Mouse (Mus musculus) heart, embryonic 10.5 days (tissue): Measurements from ENCODE around the gene Osbpl10. TPM values are rescaled to one million over a fixed set of nuclear protein-coding genes. Genes with fewer than 3 reads are reported as not detected.

Experiments
- DNase-seq: peaks from one replicate; pipeline ENCODE4 v3.0.0-alpha.2; 2017; ENCODE audit warnings: low spot score
- H3K27ac ChIP-seq: fragments of 300-500 bp; sonication (generic); 2 replicates; pipeline ENCODE4 v1.5.1; 2016; ENCODE audit warnings: mild to moderate bottlenecking
- H3K27me3 ChIP-seq: fragments of 300-500 bp; sonication (generic); 2 replicates; pipeline ENCODE4 v1.6.1; 2016; ENCODE audit warnings: mild to moderate bottlenecking; ENCODE audit not compliant: poor library complexity, insufficient read depth, severe bottlenecking
- H3K36me3 ChIP-seq: fragments of 300-500 bp; sonication (generic); 2 replicates; pipeline ENCODE4 v1.6.1; 2016; ENCODE audit warnings: mild to moderate bottlenecking, moderate library complexity
- H3K4me1 ChIP-seq: fragments of 300-500 bp; sonication (generic); 2 replicates; pipeline ENCODE4 v1.6.1; 2016; ENCODE audit warnings: mild to moderate bottlenecking
- H3K4me3 ChIP-seq: fragments of 300-500 bp; sonication (generic); 2 replicates; pipeline ENCODE4 v1.5.1; 2016; ENCODE audit warnings: mild to moderate bottlenecking, moderate library complexity
- H3K9me3 ChIP-seq: fragments of 300-500 bp; sonication (generic); 2 replicates; pipeline ENCODE4 v1.6.1; 2016; ENCODE audit warnings: mild to moderate bottlenecking, moderate library complexity
- WGBS: fragments of 180-500 bp; shearing (Covaris S2); methylation state at CpG from one replicate; pipeline ENCODE4 v1.1.7; 2016; 5-methylcytosine and 5-hydroxymethylcytosine counted together
- polyA plus RNA-seq: library from polyadenylated mRNA; unstranded; fragments of >200 nt; fragmentation: Nextera tagmentation; extraction: Ambion mirVana; gene quantifications from 2 replicates; pipeline ENCODE4 v1.2.1, GENCODE M21; 2016

Gene Osbpl10
- polyA plus RNA-seq, 1 experiment from 2014 or later, result 1.7 TPM

GRCm38 (mm10) chr9:115209737-115210136 is 231.4 kb downstream of the Osbpl10 start:
- H3K27me3 ChIP-seq, result no peaks in the 10 kb centered on the region
- 81% methylated on average over 7 of the region's 7 CpGs for WGBS
- peaks cover 22% of the 10 kb centered on the region for H3K4me1 ChIP-seq
- no peaks in the 10 kb centered on the region for H3K9me3 ChIP-seq
- no peak for DNase-seq
- 0 out of 2 replicates have a peak, but pooled peaks cover 4% of the 10 kb centered on the region for H3K36me3 ChIP-seq
- H3K4me3 ChIP-seq, result no peak overlapping the region
- H3K27ac ChIP-seq, result no peak overlapping the region

GRCm38 (mm10) chr9:115210535-115210934 is 232.2 kb downstream of the Osbpl10 start:
- no peak for DNase-seq
- H3K4me1 ChIP-seq, result peaks cover 25% of the 10 kb centered on the region
- WGBS, result 87% methylated on average over 12 of the region's 12 CpGs
- no peaks in the 10 kb centered on the region for H3K27me3 ChIP-seq
- no peak overlapping the region for H3K27ac ChIP-seq
- H3K4me3 ChIP-seq, result no peak overlapping the region
- H3K9me3 ChIP-seq, result no peaks in the 10 kb centered on the region
- 0 out of 2 replicates have a peak, but pooled peaks cover 4% of the 10 kb centered on the region for H3K36me3 ChIP-seq

- DNase-seq, result no peak
- WGBS, result 83% methylated on average over 5 of the region's 5 CpGs
- Histone ChIP-seq H3K9me3 (no peaks in the 10 kb centered on the region; the same call in 1 of the 2 replicates), H3K4me1 (peaks cover 28% of the 10 kb centered on the region), H3K27ac (no peak overlapping the region), H3K36me3 (0 out of 2 replicates have a peak, but pooled peaks cover 4% of the 10 kb centered on the region), H3K4me3 (no peak overlapping the region), H3K27me3 (no peaks in the 10 kb centered on the region)
These were observed 235.4 kb downstream of the Osbpl10 start for GRCm38 (mm10) chr9:115213755-115214264.

GRCm38 (mm10) chr9:115214572-115215571 is 236.5 kb downstream of the Osbpl10 start:
- Histone ChIP-seq H3K36me3 (0 out of 2 replicates have a peak, but pooled peaks cover 4% of the 10 kb centered on the region), H3K27ac (peak overlapping the region; percentile 47), H3K27me3 (no peaks in the 10 kb centered on the region), H3K4me1 (peaks cover 21% of the 10 kb centered on the region), H3K9me3 (no peaks in the 10 kb centered on the region; the same call in 1 of the 2 replicates), H3K4me3 (no peak overlapping the region)
- WGBS, result 18% methylated on average over 7 of the region's 7 CpGs
- DNase-seq, result no peak

- peaks cover 21% of the 10 kb centered on the region for H3K4me1 ChIP-seq
- H3K27me3 ChIP-seq, result no peaks in the 10 kb centered on the region
- 32% methylated on average over 21 of the region's 21 CpGs for WGBS
- H3K9me3 ChIP-seq, result no peaks in the 10 kb centered on the region; the same call in 1 of the 2 replicates
- 0 out of 2 replicates have a peak overlapping the region, but pooled peaks have one; percentile 56 for H3K27ac ChIP-seq
- peak overlapping the region; percentile 41 for H3K4me3 ChIP-seq
- 0 out of 2 replicates have a peak, but pooled peaks cover 4% of the 10 kb centered on the region for H3K36me3 ChIP-seq
- DNase-seq, result no peak
These were observed 237.7 kb downstream of the Osbpl10 start for GRCm38 (mm10) chr9:115215830-115216701.

GRCm38 (mm10) chr9:115217984-115218383 is 239.6 kb downstream of the Osbpl10 start:
- no peak overlapping the region for H3K4me3 ChIP-seq
- H3K27ac ChIP-seq, result no peak overlapping the region
- H3K36me3 ChIP-seq, result no peaks in the 10 kb centered on the region
- WGBS, result 25% methylated on average over 9 of the region's 9 CpGs
- H3K4me1 ChIP-seq, result peaks cover 21% of the 10 kb centered on the region
- H3K9me3 ChIP-seq, result no peaks in the 10 kb centered on the region; the same call in 1 of the 2 replicates
- no peak for DNase-seq
- no peaks in the 10 kb centered on the region for H3K27me3 ChIP-seq

- Histone ChIP-seq H3K36me3 (no peaks in the 10 kb centered on the region; the same call in 1 of the 2 replicates), H3K27me3 (no peaks in the 10 kb centered on the region), H3K4me3 (no peak overlapping the region), H3K27ac (no peak overlapping the region), H3K4me1 (peaks cover 12% of the 10 kb centered on the region), H3K9me3 (no peaks in the 10 kb centered on the region; the same call in 1 of the 2 replicates)
- DNase-seq, result no peak
- WGBS, result 80% methylated on average over 7 of the region's 7 CpGs
These were observed 242.1 kb downstream of the Osbpl10 start for GRCm38 (mm10) chr9:115220466-115220865.

- Histone ChIP-seq H3K27me3 (no peaks in the 10 kb centered on the region), H3K9me3 (no peaks in the 10 kb centered on the region; the same call in 1 of the 2 replicates), H3K27ac (no peak overlapping the region), H3K4me3 (no peak overlapping the region), H3K36me3 (no peaks in the 10 kb centered on the region; the same call in 1 of the 2 replicates), H3K4me1 (peaks cover 4% of the 10 kb centered on the region)
- DNase-seq, result no peak
- WGBS, result 81% methylated on average over 7 of the region's 7 CpGs
These were observed 242.9 kb downstream of the Osbpl10 start for GRCm38 (mm10) chr9:115221265-115221664.

- Histone ChIP-seq H3K27ac (no peak overlapping the region), H3K9me3 (no peaks in the 10 kb centered on the region), H3K4me3 (no peak overlapping the region), H3K4me1 (peaks cover 13% of the 10 kb centered on the region), H3K36me3 (no peaks in the 10 kb centered on the region; the same call in 1 of the 2 replicates), H3K27me3 (no peaks in the 10 kb centered on the region)
- WGBS, result 68% methylated on average over 7 of the region's 7 CpGs
- DNase-seq, result no peak
These were observed 246.5 kb downstream of the Osbpl10 start for GRCm38 (mm10) chr9:115224744-115225354.

- 51% methylated on average over 4 of the region's 4 CpGs for WGBS
- Histone ChIP-seq H3K27me3 (no peaks in the 10 kb centered on the region), H3K4me1 (peaks cover 19% of the 10 kb centered on the region), H3K4me3 (no peak overlapping the region), H3K9me3 (no peaks in the 10 kb centered on the region), H3K27ac (peak overlapping the region; percentile 59; the same call in 1 of the 2 replicates), H3K36me3 (peaks cover 3% of the 10 kb centered on the region; the same call in 1 of the 2 replicates)
- no peak for DNase-seq
These were observed 250.8 kb downstream of the Osbpl10 start for GRCm38 (mm10) chr9:115229145-115229544.

GRCm38 (mm10) chr9:115229676-115230075 is 251.3 kb downstream of the Osbpl10 start:
- H3K27ac ChIP-seq, result peak overlapping the region; percentile 59; the same call in 1 of the 2 replicates
- no peak overlapping the region for H3K4me3 ChIP-seq
- H3K27me3 ChIP-seq, result no peaks in the 10 kb centered on the region
- WGBS, result 73% methylated on average over 10 of the region's 10 CpGs
- H3K9me3 ChIP-seq, result no peaks in the 10 kb centered on the region
- peaks cover 3% of the 10 kb centered on the region; the same call in 1 of the 2 replicates for H3K36me3 ChIP-seq
- peaks cover 19% of the 10 kb centered on the region for H3K4me1 ChIP-seq
- DNase-seq, result no peak

GRCm38 (mm10) chr9:115230141-115230540 is 251.8 kb downstream of the Osbpl10 start:
- no peaks in the 10 kb centered on the region for H3K9me3 ChIP-seq
- WGBS, result 23% methylated on average over 3 of the region's 3 CpGs
- no peaks in the 10 kb centered on the region for H3K27me3 ChIP-seq
- 0 out of 2 replicates have a peak, but pooled peaks cover 3% of the 10 kb centered on the region for H3K36me3 ChIP-seq
- H3K4me3 ChIP-seq, result no peak overlapping the region
- no peak for DNase-seq
- H3K27ac ChIP-seq, result peak overlapping the region; percentile 59
- peaks cover 19% of the 10 kb centered on the region for H3K4me1 ChIP-seq
